Mouse (Mus musculus) G1E (cell line): ENCODE data around the gene Gm11639.
"Not testable (repeated sequence)": the region's sequence is repeated elsewhere in the genome, so short reads cannot be mapped to it uniquely, and the experiment has no call there.

Experiments
- CTCF ChIP-seq: IDR thresholded peaks from 2 replicates; pipeline ENCODE4 v1.5.1; 2012; ENCODE audit warnings: low read depth, low read length, inconsistent platforms, mixed read lengths
- GATA1 ChIP-seq: IDR thresholded peaks from 2 replicates; pipeline ENCODE4 v1.6.1; 2012; ENCODE audit warnings: borderline replicate concordance, low read length, inconsistent platforms, mixed read lengths
- GATA2 ChIP-seq: IDR thresholded peaks from 2 replicates; pipeline ENCODE4 v1.6.1; 2012; ENCODE audit warnings: low read depth, low read length, inconsistent platforms, borderline replicate concordance
- POLR2AphosphoS5 ChIP-seq: IDR thresholded peaks from 2 replicates; pipeline ENCODE4 v1.6.1; 2012; ENCODE audit warnings: low read depth, low read length, inconsistent platforms; ENCODE audit not compliant: insufficient replicate concordance
- TAL1 ChIP-seq: conservative IDR thresholded peaks from 2 replicates; pipeline ENCODE4 v1.6.1; 2012; ENCODE audit warnings: low read depth, low read length, inconsistent platforms, mixed read lengths

DNA sequence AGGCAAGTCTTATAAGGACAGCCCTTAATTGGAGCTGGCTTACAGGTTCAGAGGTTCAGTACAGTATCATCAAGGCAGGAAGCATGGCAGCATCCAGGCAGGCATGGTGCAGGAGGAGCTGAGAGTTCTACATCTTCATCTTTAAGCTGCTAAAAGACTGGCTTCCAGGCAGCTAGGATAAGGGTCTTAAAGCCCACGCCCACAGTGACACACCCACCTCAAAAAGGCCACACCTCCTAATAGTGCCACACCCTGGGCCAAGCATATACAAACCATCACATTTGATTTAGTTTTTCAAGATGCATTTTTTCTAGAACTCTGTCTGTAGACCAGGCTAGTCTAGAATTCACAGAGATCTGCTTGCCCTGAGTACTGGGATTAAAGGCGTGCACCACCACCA is 451.7 kb downstream of the Gm11639 start:
- not testable (repeated sequence) for TF ChIP-seq CTCF, GATA1, TAL1, GATA2, POLR2AphosphoS5
